Mouse (Mus musculus) monocyte, adult 5-6 weeks (primary cell): ENCODE measurements around the gene Ubn2. TPM values are rescaled to one million over a fixed set of nuclear protein-coding genes. Genes with fewer than 3 reads are reported as not detected.
"Not testable (repeated sequence)": the region's sequence is repeated elsewhere in the genome, so short reads cannot be mapped to it uniquely, and the experiment has no call there.

Experiments used
- ATAC-seq: fragments of 153-309, 156-312 bp; replicated peaks from 2 replicates; pipeline ENCODE4 v1.8.0; 2017; ENCODE audit warnings: mild to moderate bottlenecking; ENCODE audit not compliant: low TSS enrichment, insufficient number of reproducible peaks, severe bottlenecking, poor library complexity, low FRiP score
- total RNA-seq: library from RNA; stranded (forward); fragments of 200-1000, 200-491, 200-594 nt; gene quantifications from 3 replicates; pipeline ENCODE4 v1.2.3, GENCODE M21; 2017

Gene Ubn2
- total RNA-seq, result 16.8 to 43.2 TPM (median 17.6 TPM) in 3 replicates

- peak; percentile 99 for ATAC-seq
These were observed at the start of gene Ubn2 for GRCm38 (mm10) chr6:38433261-38434033. Gene Ubn2, plus strand, starts transcription at chr6:38433950.

- ATAC-seq, result no peak
These were observed 44.1 kb upstream of the Ubn2 start for GRCm38 (mm10) chr6:38389671-38390070.

- not testable (repeated sequence) for ATAC-seq
These were observed 1.3 kb upstream of the Ubn2 start for GRCm38 (mm10) chr6:38432457-38432856.

- ATAC-seq, result no peak
These were observed 589 bp downstream of the Ubn2 start for GRCm38 (mm10) chr6:38434055-38435023.

- no peak for ATAC-seq
These were observed 10.1 kb downstream of the Ubn2 start for GRCm38 (mm10) chr6:38443842-38444241.

- no peak for ATAC-seq
These were observed 14.5 kb downstream of the Ubn2 start for GRCm38 (mm10) chr6:38448295-38448694.

GRCm38 (mm10) chr6:38453049-38453448 lies 19.3 kb downstream of the Ubn2 start:
- ATAC-seq, result no peak

- ATAC-seq, result not testable (repeated sequence)
These were observed 22.7 kb downstream of the Ubn2 start for GRCm38 (mm10) chr6:38456425-38456824.

- no peak for ATAC-seq
These were observed 24.3 kb downstream of the Ubn2 start for GRCm38 (mm10) chr6:38458075-38458474.

- ATAC-seq, result no peak
These were observed 35.8 kb downstream of the Ubn2 start for GRCm38 (mm10) chr6:38469591-38469990.

- ATAC-seq, result no peak
These were observed 48.1 kb downstream of the Ubn2 start for GRCm38 (mm10) chr6:38481694-38482371.

- ATAC-seq, result peak; percentile 76; the same call in 1 of the 2 replicates
These were observed 58.8 kb downstream of the Ubn2 start for GRCm38 (mm10) chr6:38492550-38492949.

GRCm38 (mm10) chr6:38495641-38496040 lies 61.9 kb downstream of the Ubn2 start:
- ATAC-seq, result no peak

- ATAC-seq, result no peak
These were observed 78.3 kb downstream of the Ubn2 start for GRCm38 (mm10) chr6:38512096-38512495.

- ATAC-seq, result no peak
These were observed 79.1 kb downstream of the Ubn2 start for GRCm38 (mm10) chr6:38512830-38513229.

- no peak for ATAC-seq
These were observed 81.5 kb downstream of the Ubn2 start for GRCm38 (mm10) chr6:38515201-38515600.

- no peak for ATAC-seq
These were observed 90.1 kb downstream of the Ubn2 start for GRCm38 (mm10) chr6:38523851-38524250.

GRCm38 (mm10) chr6:38531211-38531820 lies 97.6 kb downstream of the Ubn2 start:
- ATAC-seq, result no peak
